Mouse (Mus musculus) heart, postnatal 36 days (tissue): ENCODE results near the gene Mc1r. TPM values are rescaled to one million over a fixed set of nuclear protein-coding genes. Genes with fewer than 3 reads are reported as not detected.
"Not testable (repeated sequence)": the region's sequence is repeated elsewhere in the genome, so short reads cannot be mapped to it uniquely, and the experiment has no call there.

Experiments used
- DNase-seq, 2 experiments: peaks; one replicate each; pipeline ENCODE4 v3.0.0; 2021 to 2022
- intact Hi-C: fragments of 180-260 bp; cut with DNase I; formaldehyde crosslinking; loops from one replicate; pipeline ENCODE4 v1.15.1; 2025
- total RNA-seq, 2 experiments: library from RNA; stranded (reverse); gene quantifications; 2 replicates each; pipeline ENCODE4 v1.2.3; 2021

Mc1r gene
- total RNA-seq, 2 experiments from 2014 or later: not detected

DNA sequence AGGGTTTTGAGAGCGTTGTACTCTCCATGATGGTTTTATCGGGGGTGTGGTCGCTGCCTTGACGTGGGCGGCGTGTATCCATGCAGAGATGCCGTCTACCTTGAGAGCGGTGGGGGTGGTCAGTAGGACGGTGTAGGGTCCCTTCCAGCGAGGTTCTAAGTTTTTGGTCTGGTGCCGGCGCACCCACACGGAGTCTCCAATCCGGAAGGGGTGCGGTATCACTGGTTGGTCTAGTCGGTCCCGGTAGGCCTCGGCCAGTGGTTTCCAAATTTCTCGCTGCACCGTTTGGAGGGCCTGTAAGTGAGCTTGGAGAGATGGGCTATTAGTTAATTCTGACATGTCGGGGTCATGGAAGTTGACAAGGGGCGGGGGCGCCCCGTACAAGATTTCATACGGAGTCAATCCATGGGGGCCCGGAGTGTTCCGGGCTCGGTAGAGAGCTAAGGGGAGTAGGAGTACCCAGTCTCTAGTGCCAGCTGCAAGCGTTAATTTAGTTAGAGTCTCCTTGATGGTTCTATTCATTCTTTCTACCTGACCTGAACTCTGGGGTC lies 21.5 kb downstream of the Mc1r start:
- intact Hi-C loops: no loop called here
- no peak for DNase-seq

DNA sequence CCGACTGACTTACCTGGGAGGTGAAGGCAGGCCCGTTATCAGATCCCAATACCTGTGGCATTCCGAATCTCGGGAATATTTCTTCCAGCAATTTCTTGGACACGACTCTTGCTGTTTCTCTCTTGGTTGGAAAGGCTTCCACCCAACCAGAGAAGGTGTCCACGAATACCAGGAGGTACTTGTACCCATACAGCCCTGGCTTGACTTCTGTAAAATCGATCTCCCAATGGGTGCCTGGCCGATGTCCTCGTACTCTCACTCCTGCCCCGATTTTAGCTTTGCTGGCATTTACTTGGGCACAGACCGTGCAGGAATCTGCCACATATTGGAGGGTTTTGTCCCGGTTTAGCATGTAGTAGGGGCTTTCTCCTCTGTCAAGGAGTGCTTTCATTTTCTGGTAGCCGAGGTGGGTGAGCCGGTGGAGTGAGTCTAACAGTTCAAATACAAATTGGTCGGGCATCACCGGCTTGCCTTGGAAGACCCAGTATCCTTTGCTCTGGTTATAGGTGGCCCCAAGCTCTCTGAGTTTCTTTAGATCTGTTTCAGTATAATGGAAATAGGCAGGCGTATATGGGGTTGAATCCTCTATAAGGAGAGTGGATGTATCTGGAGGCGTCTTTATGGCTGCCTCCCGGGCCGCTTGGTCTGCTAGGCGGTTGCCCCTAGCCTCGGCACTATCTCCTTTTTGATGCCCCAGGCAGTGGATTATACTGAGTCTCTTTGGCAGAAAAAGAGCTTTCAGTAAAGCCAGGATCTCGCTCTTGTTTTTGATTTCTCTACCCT lies 22.2 kb downstream of the Mc1r start:
- DNase-seq: no peak

DNA sequence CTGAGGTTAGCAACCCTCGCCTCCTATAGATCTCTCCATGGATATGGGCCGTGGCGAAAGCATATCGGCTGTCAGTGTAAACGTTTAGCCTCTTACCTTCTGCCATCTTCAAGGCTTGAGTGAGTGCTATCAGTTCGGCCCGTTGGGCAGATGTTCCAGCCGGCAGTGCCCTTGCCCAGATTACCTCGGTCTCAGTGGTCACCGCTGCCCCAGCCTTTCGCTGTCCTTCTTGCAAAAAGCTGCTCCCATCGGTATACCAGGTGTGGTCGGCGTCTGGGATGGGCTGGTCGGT lies 22.8 kb downstream of the Mc1r start:
- intact Hi-C loops, DNase-seq: not testable (repeated sequence)

More for the DNA sequence above, 22.2 kb downstream of the Mc1r start:
- intact Hi-C loops: no loop called here

DNA sequence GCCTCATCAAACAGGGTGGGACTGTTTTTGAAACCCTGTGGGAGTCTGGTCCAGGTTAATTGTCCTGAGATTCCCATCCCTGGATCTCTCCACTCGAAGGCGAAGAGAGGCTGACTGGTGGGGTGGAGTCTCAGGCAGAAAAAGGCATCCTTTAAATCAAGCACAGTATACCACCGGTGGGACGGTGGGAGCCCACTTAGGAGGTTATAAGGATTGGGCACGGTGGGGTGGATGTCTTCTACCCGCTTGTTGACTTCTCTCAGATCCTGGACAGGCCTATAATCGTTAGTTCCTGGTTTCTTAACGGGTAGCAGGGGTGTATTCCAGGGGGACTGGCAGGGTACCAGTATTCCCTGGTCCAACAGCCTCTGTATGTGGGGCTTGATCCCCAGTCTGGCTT lies 24.0 kb downstream of the Mc1r start:
- DNase-seq, intact Hi-C loops: not testable (repeated sequence)

DNA sequence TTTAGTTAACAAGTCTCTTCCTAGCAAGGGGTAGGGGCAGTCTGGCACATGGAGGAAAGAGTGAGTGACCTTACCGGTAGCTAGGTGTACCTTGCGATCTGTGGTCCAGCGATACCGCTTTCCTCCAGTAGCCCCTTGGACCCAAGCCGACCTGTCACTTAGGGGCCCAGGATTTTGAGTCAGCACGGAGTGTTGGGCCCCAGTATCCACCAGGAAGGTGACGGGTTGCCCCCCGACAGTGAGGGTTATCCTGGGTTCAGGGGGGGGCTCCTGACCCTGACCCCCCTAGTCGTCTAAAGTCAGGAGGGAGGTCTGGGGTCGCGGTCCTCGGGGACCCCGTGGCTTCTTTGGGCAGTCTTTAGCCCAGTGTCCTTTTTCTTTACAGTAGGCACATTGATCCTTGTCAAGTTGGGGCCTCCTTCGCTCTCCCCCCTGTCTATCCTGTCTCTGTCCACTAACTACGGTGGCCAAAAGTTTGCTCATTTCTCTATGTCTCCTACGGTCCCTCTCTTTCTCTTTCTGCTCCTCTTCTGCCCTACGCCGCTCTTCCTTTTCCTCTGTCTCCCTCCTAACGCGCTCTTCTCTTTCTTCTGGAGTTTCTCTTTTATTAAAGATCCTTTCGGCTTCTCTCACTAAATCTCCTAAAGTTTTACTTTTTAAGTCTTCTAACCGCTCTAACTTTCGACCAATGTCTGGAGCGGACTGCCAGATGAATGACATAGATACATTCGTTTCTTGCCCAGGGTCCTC lies 24.9 kb downstream of the Mc1r start:
- intact Hi-C loops: no loop called here
- DNase-seq: no peak

DNA sequence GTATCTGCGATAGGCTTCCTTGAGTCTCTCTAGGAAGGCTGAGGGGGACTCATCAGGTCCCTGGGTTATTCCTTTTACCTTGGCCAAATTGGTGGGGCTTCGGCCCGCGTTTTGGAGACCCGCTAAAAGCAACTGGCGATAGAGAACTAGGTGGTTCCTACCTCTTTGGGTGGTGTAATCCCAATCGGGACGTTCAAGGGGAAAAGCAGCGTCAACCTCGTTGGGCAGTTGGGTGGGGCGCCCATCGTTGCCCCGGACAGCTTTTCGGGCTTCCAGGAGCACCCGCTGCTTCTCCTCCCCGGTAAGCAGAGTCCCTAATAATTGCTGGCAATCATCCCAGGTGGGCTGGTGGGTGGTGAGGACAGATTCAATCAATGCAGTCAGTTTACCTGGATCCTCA lies 25.5 kb downstream of the Mc1r start:
- intact Hi-C loops: no loop called here
- no peak for DNase-seq

DNA sequence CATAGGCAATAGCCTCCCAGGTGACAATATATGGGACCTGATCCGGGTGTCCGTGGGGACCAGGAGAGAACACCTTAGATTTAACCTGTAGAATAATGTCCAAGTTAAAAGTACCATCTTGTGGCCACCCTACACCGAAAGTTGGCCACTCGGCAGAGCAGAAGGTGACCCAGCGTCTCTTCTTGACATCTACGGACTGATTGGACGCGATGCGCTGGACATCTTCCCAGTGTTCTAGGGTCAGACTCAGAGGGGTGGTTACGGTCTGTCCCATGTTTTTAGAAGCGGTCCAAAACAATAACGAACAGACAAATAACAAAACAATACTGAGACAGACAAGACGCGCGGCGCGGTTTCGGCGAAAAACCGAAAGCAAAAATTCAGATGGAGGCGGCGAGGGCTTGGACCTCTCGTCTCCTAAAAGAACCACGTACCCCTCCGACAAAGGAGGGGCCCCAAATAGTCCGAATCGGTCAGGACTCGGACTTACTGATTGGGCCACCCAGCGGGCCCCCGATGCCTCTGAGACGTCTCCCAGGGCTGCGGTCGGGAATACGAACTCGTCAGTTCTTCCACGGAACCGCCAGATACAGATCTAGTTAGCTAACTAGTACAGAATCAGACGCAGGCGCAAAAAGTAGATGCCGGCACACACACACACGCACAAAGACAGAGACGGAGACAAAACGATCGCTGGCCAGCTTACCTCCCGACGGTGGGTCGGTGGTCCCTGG lies 26.5 kb downstream of the Mc1r start:
- intact Hi-C loops, DNase-seq: not testable (repeated sequence)

DNA sequence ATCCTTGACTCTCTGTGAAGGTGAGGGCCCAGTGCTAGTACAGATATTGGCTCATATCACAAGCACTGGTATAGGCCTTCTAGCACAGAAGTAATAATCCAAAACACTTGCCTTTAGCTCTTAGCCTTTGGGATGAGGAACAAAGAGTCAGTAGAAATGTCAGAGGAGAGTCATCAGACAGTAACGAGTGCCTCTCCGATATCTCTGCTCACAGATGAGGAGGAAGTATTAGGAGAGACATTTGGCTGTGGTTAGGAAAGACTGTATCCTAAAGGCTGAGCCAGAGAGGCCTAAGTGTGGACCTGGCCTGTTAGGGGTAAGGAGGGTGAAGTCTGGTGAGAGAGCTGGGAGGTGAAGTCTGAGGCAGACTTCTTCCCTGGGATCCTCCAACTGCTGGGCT lies 34.9 kb downstream of the Mc1r start:
- no peak for DNase-seq
- intact Hi-C loops: loop anchor here (2.0 kb wide), 1 partner anchor 35 kb away; the partner anchor contains the start of gene Afg3l1

DNA sequence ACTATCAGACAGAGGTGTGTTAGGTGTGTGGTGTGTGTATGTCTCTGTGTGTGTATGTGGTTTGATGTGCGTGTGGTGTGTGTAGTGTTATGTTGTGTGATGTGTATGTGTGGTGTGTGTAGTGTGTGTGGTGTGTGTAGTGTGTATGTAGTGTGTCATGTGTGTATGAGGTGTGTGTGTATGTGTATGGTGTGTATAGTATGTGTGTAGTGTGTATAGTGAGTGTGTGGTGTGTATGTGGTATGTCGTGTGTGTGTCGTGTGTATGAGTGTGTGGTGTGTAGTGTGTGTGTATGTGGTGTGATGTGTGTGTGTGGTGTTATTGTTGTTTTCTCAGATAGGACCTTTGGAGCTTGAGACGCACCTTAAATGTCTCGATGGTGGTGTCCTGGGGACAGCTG lies 35.4 kb downstream of the Mc1r start:
- intact Hi-C loops: loop anchor here (2.0 kb wide), 1 partner anchor 34 kb away; the partner anchor contains the start of gene Afg3l1
- DNase-seq: no peak

DNA sequence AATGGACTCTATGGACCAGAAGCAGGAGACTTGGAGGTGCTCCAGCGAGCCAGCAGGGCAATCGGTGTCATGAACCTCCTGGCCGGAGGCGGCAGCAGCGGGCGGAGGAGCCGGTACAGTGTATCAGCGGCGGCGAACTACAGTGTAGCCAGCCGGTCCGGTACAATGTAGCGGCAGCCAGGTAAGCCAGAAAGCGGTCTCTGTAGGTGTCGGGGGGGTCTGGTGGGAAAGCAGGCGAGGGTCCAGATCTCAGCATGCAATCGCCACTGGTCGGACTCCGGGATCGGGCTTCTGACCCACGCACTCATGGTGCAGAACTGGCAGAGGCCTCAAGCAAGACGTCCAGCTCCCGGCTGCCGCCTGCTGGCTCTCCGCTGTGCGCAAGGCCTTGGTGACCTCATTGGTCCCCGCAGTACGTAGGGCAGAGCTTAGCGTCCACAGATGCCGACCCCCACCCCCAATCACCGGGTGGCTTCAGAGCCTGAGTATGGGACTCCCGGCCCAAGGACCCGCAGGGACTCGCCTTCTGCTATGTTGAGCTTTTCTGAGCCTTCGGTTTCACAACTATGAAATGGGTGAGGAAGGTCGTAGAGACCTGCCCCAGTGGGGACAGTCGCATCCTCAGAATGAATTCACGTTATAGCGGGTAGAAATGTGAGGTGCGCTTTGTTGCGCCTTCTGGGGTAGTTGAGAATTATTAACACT lies 36.1 kb downstream of the Mc1r start:
- peak; percentile 96 to 98 for DNase-seq
- intact Hi-C loops: loop anchor here (2.0 kb wide), 1 partner anchor 34 kb away; the partner anchor contains the start of gene Afg3l1

DNA sequence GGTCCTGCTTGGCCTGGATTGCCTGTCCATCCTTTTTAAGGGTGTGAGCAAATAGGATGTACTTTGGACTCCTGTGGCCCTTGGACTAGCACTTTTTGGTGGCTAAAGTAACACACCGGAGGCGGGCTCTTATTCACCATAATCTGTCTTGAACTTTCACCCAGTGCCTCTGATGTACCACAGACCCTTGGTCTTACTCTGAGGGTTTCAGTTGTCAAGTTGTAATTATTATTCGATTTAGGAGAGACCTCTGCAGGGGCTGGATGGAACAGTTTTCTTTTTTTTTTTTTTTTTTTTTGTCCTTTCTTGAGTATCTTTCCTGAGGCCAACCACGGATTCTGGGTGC lies 36.6 kb downstream of the Mc1r start:
- no peak for DNase-seq
- intact Hi-C loops: loop anchor here (2.0 kb wide), 1 partner anchor 33 kb away; the partner anchor contains the start of gene Afg3l1

DNA sequence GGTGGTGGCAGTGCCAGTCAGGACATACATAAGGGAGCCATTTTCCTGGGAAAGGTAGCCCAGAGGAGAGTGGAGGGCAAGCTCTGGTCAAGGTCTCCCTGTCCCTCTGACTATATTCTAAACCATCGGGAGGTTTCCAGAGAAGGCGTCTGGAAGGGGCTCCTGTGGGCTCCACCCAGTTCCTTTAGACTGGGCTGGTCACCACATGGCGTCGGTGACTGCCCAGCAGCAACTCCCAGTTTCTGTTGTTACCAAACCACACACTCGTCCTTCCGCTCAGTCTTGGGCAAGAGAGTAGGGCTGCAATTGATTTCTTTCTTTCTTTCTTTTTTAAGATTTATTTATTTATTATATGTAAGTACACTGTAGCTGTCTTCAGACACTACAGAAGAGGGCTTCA lies 37.2 kb downstream of the Mc1r start:
- no peak for DNase-seq
- intact Hi-C loops: no loop called here

DNA sequence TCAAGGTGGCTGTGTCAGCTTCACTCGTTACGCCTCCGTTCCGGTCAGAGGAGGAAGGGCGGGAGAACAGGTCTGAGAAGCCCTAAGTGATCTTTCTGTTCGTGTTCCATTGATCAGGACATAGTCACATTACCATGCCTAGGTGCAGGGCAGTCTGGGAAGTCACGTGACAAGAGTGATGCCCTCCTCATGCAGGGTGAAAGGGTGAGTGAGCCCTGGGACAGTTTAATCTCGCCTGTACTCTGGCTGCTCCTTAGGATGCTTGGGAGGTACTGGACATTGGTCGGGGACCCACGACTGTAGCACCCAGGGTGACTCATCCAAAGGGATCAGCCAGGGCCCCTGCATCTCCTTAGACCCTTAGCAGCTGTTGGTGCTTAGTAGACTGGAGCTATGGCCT lies 39.1 kb downstream of the Mc1r start:
- no peak for DNase-seq

DNA sequence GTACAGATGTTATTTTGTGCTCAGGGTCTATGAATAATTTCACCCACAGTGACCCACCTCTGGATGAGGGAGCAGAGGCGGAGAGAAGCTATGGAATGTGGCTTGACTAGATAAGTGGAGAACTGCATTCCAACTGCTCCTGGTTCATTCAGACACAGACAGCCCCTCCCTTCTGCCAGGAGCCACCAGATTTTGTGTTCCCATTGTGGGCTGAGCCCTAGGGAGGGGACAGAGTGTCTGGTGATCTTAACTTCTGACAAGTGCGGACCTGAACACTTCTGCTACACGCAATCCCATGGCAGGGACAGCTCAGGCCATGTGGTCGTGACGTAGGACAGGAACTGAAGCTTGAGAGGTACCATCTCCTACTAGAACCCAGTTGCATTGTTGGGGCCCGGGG lies 39.9 kb downstream of the Mc1r start:
- no peak for DNase-seq
- intact Hi-C loops: no loop called here

More for the DNA sequence above, 39.1 kb downstream of the Mc1r start:
- intact Hi-C loops: no loop called here

DNA sequence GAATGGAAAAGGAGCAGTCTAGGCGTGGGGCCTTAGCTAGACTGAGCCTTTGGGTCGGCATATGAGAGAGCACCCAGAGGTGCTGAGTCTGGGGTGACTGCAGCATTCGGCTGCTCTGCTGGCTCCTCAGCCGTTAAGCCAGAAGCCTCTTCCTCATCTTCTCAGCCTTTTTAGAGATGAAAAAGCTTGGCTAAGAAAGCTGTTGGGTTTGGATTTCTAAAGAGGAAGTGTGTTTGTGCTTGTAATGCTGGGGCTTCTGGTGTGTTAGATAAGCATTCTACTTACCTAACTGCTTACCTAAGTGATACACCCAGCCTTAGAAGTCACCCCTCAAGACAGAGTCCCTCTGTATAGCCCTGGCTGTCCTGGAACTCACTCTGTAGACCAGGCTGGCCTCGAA lies 43.9 kb downstream of the Mc1r start:
- intact Hi-C loops: no loop called here
- no peak for DNase-seq

DNA sequence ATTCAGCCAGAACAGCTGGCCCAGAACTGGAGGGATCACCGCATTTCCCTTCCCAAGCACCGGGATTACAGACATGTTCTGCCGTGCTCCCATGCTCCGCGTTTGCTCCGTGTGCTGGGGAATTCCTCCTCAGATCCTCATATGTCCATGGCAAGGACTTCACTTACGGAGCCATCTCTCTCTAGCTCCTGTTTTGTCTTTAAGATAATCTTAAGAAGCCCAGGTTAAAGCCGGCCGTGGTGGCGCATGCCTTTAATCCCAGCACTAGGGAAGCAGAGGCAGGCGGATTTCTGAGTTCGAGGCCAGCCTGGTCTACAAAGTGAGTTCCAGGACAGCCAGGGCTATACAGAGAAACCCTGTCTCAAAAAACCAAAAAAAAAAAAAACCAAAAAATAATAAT lies 44.8 kb downstream of the Mc1r start:
- intact Hi-C loops: not testable (repeated sequence)

DNA sequence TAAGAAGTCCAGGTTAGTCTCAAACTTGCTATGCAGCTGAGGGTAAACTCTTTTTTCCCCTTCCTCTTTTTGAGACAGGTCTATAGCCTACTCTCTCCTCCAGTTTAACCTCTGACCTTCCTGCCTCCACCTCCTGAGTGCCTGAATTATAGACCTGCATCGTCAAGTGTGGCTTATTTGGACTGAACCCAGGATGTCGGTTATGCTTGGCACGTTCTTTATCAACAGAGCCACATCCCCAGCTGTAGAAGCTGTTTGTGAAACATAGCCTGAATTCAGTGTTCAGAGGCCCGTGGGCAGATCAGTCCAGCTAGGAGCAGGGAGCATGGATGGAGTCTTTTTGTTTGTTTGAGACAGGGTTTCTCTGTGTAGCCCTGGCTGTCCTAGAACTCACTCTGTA lies 45.2 kb downstream of the Mc1r start:
- intact Hi-C loops: no loop called here
- DNase-seq: no peak

More for the DNA sequence above, 44.8 kb downstream of the Mc1r start:
- not testable (repeated sequence) for DNase-seq

DNA sequence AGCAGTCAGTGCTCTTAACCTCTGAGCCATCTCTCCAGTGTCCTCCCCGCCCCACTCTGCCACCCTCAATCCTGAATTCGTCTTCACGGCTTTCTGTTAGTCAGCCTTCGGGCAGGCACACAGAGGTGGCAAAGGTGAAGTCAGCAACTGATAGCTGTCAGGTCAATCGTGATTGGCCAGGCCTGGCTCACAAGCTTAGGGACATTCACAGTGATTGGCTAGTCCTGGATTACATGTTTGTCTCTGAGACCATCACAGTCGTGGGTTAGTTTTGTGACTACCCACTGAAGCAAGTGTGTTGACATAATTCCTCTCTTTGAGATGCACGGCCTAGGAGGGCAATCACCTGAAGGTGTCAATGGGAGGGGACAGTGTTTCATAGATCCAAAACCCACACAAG lies 46.4 kb downstream of the Mc1r start:
- intact Hi-C loops: no loop called here
- no peak for DNase-seq

DNA sequence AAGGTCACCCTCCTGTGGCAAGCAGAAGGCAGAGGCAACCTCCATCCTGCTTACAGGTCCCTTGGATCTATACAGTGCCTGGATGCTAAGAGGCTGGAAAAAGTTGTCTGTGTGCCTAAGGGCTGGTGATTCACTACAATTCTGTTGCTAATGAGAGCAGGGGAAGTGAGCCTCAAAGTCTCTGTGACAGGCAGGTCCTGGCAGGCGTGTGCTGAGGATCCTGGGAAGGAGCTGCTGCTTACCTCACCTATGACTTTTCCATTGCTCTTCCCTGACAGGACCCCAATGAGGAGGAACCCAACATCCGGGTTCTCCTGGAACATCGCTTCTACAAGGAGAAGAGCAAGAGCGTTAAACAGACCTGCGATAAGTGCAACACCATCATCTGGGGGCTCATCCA lies 47.0 kb downstream of the Mc1r start:
- no peak for DNase-seq
- intact Hi-C loops: no loop called here

DNA sequence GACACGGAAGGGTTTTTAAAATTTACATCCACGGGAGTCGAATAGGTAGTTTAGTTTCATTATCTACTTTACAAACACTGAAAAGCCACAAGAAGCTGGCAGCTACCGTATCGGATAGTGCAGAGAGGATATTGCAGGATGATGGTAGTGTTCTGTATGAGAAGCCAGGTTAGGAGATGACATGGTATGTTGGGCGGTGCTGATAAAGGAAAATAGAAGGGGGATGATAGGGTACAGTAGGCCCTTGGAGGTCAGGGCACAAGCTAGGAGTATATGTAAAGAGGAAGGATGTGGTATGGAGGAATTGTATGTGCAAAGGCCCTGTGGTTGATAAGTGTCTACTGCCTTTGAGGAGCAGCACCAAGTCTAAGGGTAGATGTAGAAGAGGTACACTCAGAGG lies 47.7 kb downstream of the Mc1r start:
- no peak for DNase-seq
- intact Hi-C loops: no loop called here
